Comparison of ENCODE assay signal across 8 mouse cellular contexts in the genomic region with DNA sequence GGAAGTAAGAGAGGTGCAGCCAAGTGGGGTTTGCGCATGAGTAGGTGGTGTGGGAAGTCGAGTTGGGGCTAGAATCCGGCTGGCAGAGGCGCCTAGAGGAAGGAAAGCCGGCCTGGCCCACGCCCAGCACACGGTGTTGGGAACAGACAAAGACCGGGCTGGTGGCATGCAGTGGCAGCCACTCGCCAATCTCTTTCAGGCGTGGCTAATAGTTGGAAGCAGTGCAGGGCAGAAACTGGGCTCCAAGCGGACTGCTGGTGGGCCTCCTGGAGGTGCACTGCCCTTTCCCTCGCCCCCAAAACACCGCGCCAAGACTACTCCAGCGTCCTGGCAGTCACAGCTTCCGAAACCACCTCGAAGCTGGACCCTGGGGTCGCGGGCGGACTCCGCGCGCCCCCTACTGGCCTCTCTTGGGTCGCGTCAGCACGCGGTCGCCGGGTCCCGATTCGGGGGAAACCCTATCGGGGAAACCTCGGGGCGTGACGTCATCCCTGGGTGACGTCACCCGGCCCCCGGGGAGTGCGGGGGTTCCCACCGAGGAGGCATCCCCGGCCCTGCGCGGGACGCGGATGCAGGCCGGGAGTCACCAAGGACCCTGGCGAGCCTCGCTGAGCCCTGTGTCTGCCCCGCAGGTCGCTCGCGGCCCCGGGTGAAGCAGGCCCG. TPM values are rescaled to one million over a fixed set of nuclear protein-coding genes. Genes with fewer than 3 reads are reported as not detected.
DNase-seq lines count a peak whose midpoint lies in the region; ATAC-seq and TF ChIP-seq lines count a peak whose summit lies in the region.

No protein-coding gene starts in this region.

- TF ChIP-seq CTCF in midbrain, postnatal 0 days (IDR thresholded peaks at IDR 0.05) = peak; percentile 93

- ATAC-seq in intestine, embryonic 16.5 days = peak; percentile 72
- peak; percentile 50; the same call in 1 of the 2 replicates for ATAC-seq in limb, embryonic 15.5 days (ENCODE audit: insufficient number of reproducible peaks, low FRiP score, low TSS enrichment, low read depth)
- peak; percentile 59 for ATAC-seq in midbrain, postnatal 0 days (ENCODE audit: low FRiP score)

- peak overlapping the region; percentile 71 for H3K9ac ChIP-seq in intestine, embryonic 16.5 days (ENCODE audit: low read depth, low read length)
- H3K9ac ChIP-seq in limb, embryonic 15.5 days = peak overlapping the region; percentile 58
- H3K9ac ChIP-seq in midbrain, postnatal 0 days (replicated peaks; ENCODE audit: low read length, poor library complexity, severe bottlenecking) = peak overlapping the region; percentile 77

- 0 out of 2 replicates have a peak, but pooled peaks cover 3% of the 10 kb centered on the region for H3K27me3 ChIP-seq in intestine, embryonic 16.5 days (replicated peaks; ENCODE audit: control insufficient read depth, insufficient read depth, low read length)
- no peaks in the 10 kb centered on the region for H3K27me3 ChIP-seq in limb, embryonic 15.5 days
- no peaks in the 10 kb centered on the region for H3K27me3 ChIP-seq in midbrain, postnatal 0 days (ENCODE audit: insufficient read depth, low read length)

- H3K27ac ChIP-seq in intestine, embryonic 16.5 days (ENCODE audit: low read length) = no peak overlapping the region
- H3K27ac ChIP-seq in limb, embryonic 15.5 days = peak overlapping the region; percentile 62
- H3K27ac ChIP-seq in midbrain, postnatal 0 days (ENCODE audit: low read depth, low read length) = peak overlapping the region; percentile 91

- H3K9me3 ChIP-seq in intestine, embryonic 16.5 days (ENCODE audit: control insufficient read depth, low read length) = no peaks in the 10 kb centered on the region
- H3K9me3 ChIP-seq in limb, embryonic 15.5 days = no peaks in the 10 kb centered on the region
- no peaks in the 10 kb centered on the region for H3K9me3 ChIP-seq in midbrain, postnatal 0 days (ENCODE audit: low read length)

- H3K4me2 ChIP-seq in intestine, embryonic 16.5 days (ENCODE audit: low read depth, low read length) = peak overlapping the region; percentile 100
- H3K4me2 ChIP-seq in limb, embryonic 15.5 days = peak overlapping the region; percentile 100
- peak overlapping the region; percentile 98 for H3K4me2 ChIP-seq in midbrain, postnatal 0 days (ENCODE audit: low read depth, low read length, poor library complexity, severe bottlenecking)

- 0 out of 2 replicates have a peak, but pooled peaks cover 2% of the 10 kb centered on the region for H3K36me3 ChIP-seq in intestine, embryonic 16.5 days (ENCODE audit: control insufficient read depth, insufficient read depth, low read length)
- H3K36me3 ChIP-seq in limb, embryonic 15.5 days = peaks cover 24% of the 10 kb centered on the region
- H3K36me3 ChIP-seq in midbrain, postnatal 0 days (ENCODE audit: insufficient read depth, low read length) = peaks cover 18% of the 10 kb centered on the region

- peak overlapping the region; percentile 65 for H3K4me3 ChIP-seq in intestine, embryonic 16.5 days (ENCODE audit: low read length)
- H3K4me3 ChIP-seq in limb, embryonic 15.5 days = peak overlapping the region; percentile 61
- H3K4me3 ChIP-seq in midbrain, postnatal 0 days (ENCODE audit: low read depth, low read length) = peak overlapping the region; percentile 49

- peak; percentile 88 for DNase-seq in 3134 (ENCODE audit: extremely low read depth, insufficient read length, low spot score)
- peak; percentile 86 to 89 for DNase-seq in adrenal gland, adult 18-20 months (ENCODE audit: low spot score in 2 of 2)
- peak; percentile 95 for DNase-seq in embryo, embryonic 10.5 days (ENCODE audit: low spot score)
- peak; percentile 84 to 86 for DNase-seq in gastrocnemius, postnatal 4 days (ENCODE audit: low spot score in 2 of 2)
- peak; percentile 90 for DNase-seq in midbrain, postnatal 0 days (ENCODE audit: low spot score)
- DNase-seq in spleen, postnatal 36 days (ENCODE audit: low spot score in 2 of 2) = peak; percentile 79 to 86

- H3K4me1 ChIP-seq in intestine, embryonic 16.5 days (ENCODE audit: control insufficient read depth, insufficient read depth, low read length) = peaks cover 8% of the 10 kb centered on the region
- peaks cover 48% of the 10 kb centered on the region for H3K4me1 ChIP-seq in limb, embryonic 15.5 days
- peaks cover 10% of the 10 kb centered on the region; the same call in 1 of the 2 replicates for H3K4me1 ChIP-seq in midbrain, postnatal 0 days (ENCODE audit: insufficient read depth, low read length)

- 2% methylated on average over 54 of the region's 54 CpGs for WGBS in intestine, embryonic 16.5 days
- WGBS in limb, embryonic 15.5 days = under 1% methylated on average over 54 of the region's 54 CpGs
- WGBS in midbrain, postnatal 0 days = under 1% methylated on average over 53 of the region's 54 CpGs

RNA-seq across cellular contexts. Expression of gene Prr7, which starts 7.2 kb away (rescaled TPM):
- 1 to 10 TPM; 1.9 to 2.2 TPM for total RNA-seq in adrenal gland, adult 18-20 months (2021)
- total RNA-seq in gastrocnemius, postnatal 4 days (2021) = 1 to 10 TPM; 4.3 to 4.7 TPM
- polyA plus RNA-seq in intestine, embryonic 16.5 days (2015; fragmentation: Nextera tagmentation; extraction: Ambion mirVana) = 0.10 and 0.18 TPM in 2 replicates
- 0.38 and 1.2 TPM in 2 replicates for polyA plus RNA-seq in limb, embryonic 15.5 days (2015; fragmentation: Nextera tagmentation; extraction: Ambion mirVana)
- 101 and 131 TPM in 2 replicates for total RNA-seq in midbrain, postnatal 0 days (2014; rRNA removed)
- polyA plus RNA-seq in midbrain, postnatal 0 days (2015; fragmentation: Nextera tagmentation; extraction: Ambion mirVana) = 6.6 and 8.1 TPM in 2 replicates

RNA-seq across cellular contexts. Expression of gene Dbn1, which starts 16.6 kb away (rescaled TPM):
- total RNA-seq in adrenal gland, adult 18-20 months (2021) = 10 to 100 TPM; 11.1 to 16.2 TPM
- total RNA-seq in gastrocnemius, postnatal 4 days (2021) = 100 to 1,000 TPM; 127 to 147 TPM
- 88.4 and 91.2 TPM in 2 replicates for polyA plus RNA-seq in intestine, embryonic 16.5 days (2015; fragmentation: Nextera tagmentation; extraction: Ambion mirVana)
- polyA plus RNA-seq in limb, embryonic 15.5 days (2015; fragmentation: Nextera tagmentation; extraction: Ambion mirVana) = 162 and 172 TPM in 2 replicates
- 498 and 510 TPM in 2 replicates for total RNA-seq in midbrain, postnatal 0 days (2014; rRNA removed)
- polyA plus RNA-seq in midbrain, postnatal 0 days (2015; fragmentation: Nextera tagmentation; extraction: Ambion mirVana) = 482 and 484 TPM in 2 replicates

RNA-seq across cellular contexts. Expression of gene Grk6, which starts 26.4 kb away (rescaled TPM):
- 10 to 100 TPM; 27.1 to 33.1 TPM for total RNA-seq in adrenal gland, adult 18-20 months (2021)
- total RNA-seq in gastrocnemius, postnatal 4 days (2021) = 10 to 100 TPM; 32.9 TPM
- polyA plus RNA-seq in intestine, embryonic 16.5 days (2015; fragmentation: Nextera tagmentation; extraction: Ambion mirVana) = 13.6 and 16.2 TPM in 2 replicates
- polyA plus RNA-seq in limb, embryonic 15.5 days (2015; fragmentation: Nextera tagmentation; extraction: Ambion mirVana) = 34.3 and 39.0 TPM in 2 replicates
- total RNA-seq in midbrain, postnatal 0 days (2014; rRNA removed) = 70.4 and 71.9 TPM in 2 replicates
- 35.5 and 35.8 TPM in 2 replicates for polyA plus RNA-seq in midbrain, postnatal 0 days (2015; fragmentation: Nextera tagmentation; extraction: Ambion mirVana)

RNA-seq across cellular contexts. Expression of gene Pdlim7, which starts 42.2 kb away (rescaled TPM):
- total RNA-seq in adrenal gland, adult 18-20 months (2021) = 10 to 100 TPM; 11.6 to 26.8 TPM
- 100 to 1,000 TPM; 304 to 308 TPM for total RNA-seq in gastrocnemius, postnatal 4 days (2021)
- 189 and 200 TPM in 2 replicates for polyA plus RNA-seq in intestine, embryonic 16.5 days (2015; fragmentation: Nextera tagmentation; extraction: Ambion mirVana)
- 147 and 213 TPM in 2 replicates for polyA plus RNA-seq in limb, embryonic 15.5 days (2015; fragmentation: Nextera tagmentation; extraction: Ambion mirVana)
- total RNA-seq in midbrain, postnatal 0 days (2014; rRNA removed) = 32.3 and 41.3 TPM in 2 replicates
- 153 and 171 TPM in 2 replicates for polyA plus RNA-seq in midbrain, postnatal 0 days (2015; fragmentation: Nextera tagmentation; extraction: Ambion mirVana)

RNA-seq across cellular contexts. Expression of gene F12, which starts 44.7 kb away (rescaled TPM):
- not detected for total RNA-seq in adrenal gland, adult 18-20 months (2021)
- under 1 TPM; 0.22 to 0.70 TPM for total RNA-seq in gastrocnemius, postnatal 4 days (2021)
- polyA plus RNA-seq in intestine, embryonic 16.5 days (2015; fragmentation: Nextera tagmentation; extraction: Ambion mirVana) = 1.1 and 4.0 TPM in 2 replicates
- 0.17 TPM in 1 of 2 replicates, not detected in the other for polyA plus RNA-seq in limb, embryonic 15.5 days (2015; fragmentation: Nextera tagmentation; extraction: Ambion mirVana)
- not detected in 2 replicates for total RNA-seq in midbrain, postnatal 0 days (2014; rRNA removed)
- 0.43 and 0.49 TPM in 2 replicates for polyA plus RNA-seq in midbrain, postnatal 0 days (2015; fragmentation: Nextera tagmentation; extraction: Ambion mirVana)

Comparison
In these comparisons a context has a peak if more than half of its experiments do, and no peak if none do; other contexts are left out.
1. RNA of gene Prr7, which starts 7.2 kb away (total RNA-seq): 101 to 131 TPM in midbrain, postnatal 0 days; 4.3 to 4.7 TPM in gastrocnemius, postnatal 4 days and 1.9 to 2.2 TPM in adrenal gland, adult 18-20 months; every median in the first group is over 10 times any median in the second.
2. RNA of gene Dbn1, which starts 16.6 kb away (total RNA-seq): 498 to 510 TPM in midbrain, postnatal 0 days and 127 to 147 TPM in gastrocnemius, postnatal 4 days; 11.1 to 16.2 TPM in adrenal gland, adult 18-20 months; every median in the first group is over 4 times any median in the second.
3. Peak in every context shown above with its lines, with median percentiles within 50 percentile points of each other: DNase-seq, ATAC-seq, H3K4me2 ChIP-seq, H3K4me3 ChIP-seq and H3K9ac ChIP-seq.